Mouse (Mus musculus) kidney, embryonic 16.5 days (tissue): ENCODE results near the gene Itpa. TPM values are rescaled to one million over a fixed set of nuclear protein-coding genes. Genes with fewer than 3 reads are reported as not detected.
A peak's percentile ranks its signal among the peaks of the same experiment; 100 is the strongest.

Experiments
- ATAC-seq: fragments of 200-750 bp; cut with Nextera tagmentation; 2 replicates; pipeline ENCODE4 v1.8.0; 2017; ENCODE audit warnings: moderate TSS enrichment; ENCODE audit not compliant: low FRiP score, low TSS enrichment
- H3K27ac ChIP-seq: fragments of 300-500 bp; sonication (generic); 2 replicates; pipeline ENCODE4 v1.5.1; 2014; ENCODE audit warnings: low read length
- H3K27me3 ChIP-seq: fragments of 300-500 bp; sonication (generic); 2 replicates; pipeline ENCODE4 v1.6.1; 2014; ENCODE audit warnings: low read length, control low read depth, mixed read lengths; ENCODE audit not compliant: insufficient read depth
- H3K36me3 ChIP-seq: fragments of 300-500 bp; sonication (generic); 2 replicates; pipeline ENCODE4 v1.6.1; 2014; ENCODE audit warnings: low read length, control low read depth, mixed read lengths; ENCODE audit not compliant: insufficient read depth
- H3K4me1 ChIP-seq: fragments of 300-500 bp; sonication (generic); 2 replicates; pipeline ENCODE4 v1.6.1; 2014; ENCODE audit warnings: low read length, control low read depth, mixed read lengths; ENCODE audit not compliant: insufficient read depth
- H3K4me2 ChIP-seq: fragments of 300-500 bp; sonication (generic); replicated peaks from 2 replicates; pipeline ENCODE4 v1.6.1; 2014; ENCODE audit warnings: low read depth, low read length
- H3K4me3 ChIP-seq: fragments of 300-500 bp; sonication (generic); 2 replicates; pipeline ENCODE4 v1.5.1; 2014; ENCODE audit warnings: mild to moderate bottlenecking, low read length
- H3K9ac ChIP-seq: fragments of 300-500 bp; sonication (generic); replicated peaks from 2 replicates; pipeline ENCODE4 v1.6.1; 2014; ENCODE audit warnings: low read length
- H3K9me3 ChIP-seq: fragments of 300-500 bp; sonication (generic); 2 replicates; pipeline ENCODE4 v1.6.1; 2016; ENCODE audit warnings: low read length, control low read depth
- WGBS: fragments of 180-500 bp; shearing (Covaris S2); extraction: QIAGEN DNeasy Blood & Tissue Kit; methylation state at CpG from one replicate; pipeline ENCODE4 v1.1.7; 2014; 5-methylcytosine and 5-hydroxymethylcytosine counted together
- polyA plus RNA-seq: library from polyadenylated mRNA; unstranded; fragments of >200 nt; fragmentation: Nextera tagmentation; extraction: Ambion mirVana; gene quantifications from 2 replicates; pipeline ENCODE4 v1.2.1, GENCODE M21; 2015

Itpa gene
- polyA plus RNA-seq, 1 experiment from 2014 or later = 108 TPM

DNA sequence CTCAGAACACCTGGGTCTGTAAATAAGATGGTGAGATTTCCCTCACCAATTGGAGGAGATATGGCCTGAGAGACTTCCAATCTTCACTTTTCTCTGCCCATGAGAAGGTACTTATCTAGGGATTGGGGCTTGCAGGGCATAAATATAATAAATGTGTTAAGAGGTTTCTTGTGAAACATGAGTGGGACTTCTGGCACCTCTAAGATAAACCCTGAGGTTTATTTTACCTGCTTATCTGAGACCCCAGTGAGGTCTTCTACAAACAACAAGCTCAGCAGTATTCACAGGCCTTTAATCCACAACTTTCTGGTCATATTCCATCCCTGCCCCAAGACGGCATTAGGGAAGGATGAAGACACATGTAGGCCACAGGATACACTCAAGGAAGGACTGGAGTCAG lies 13.7 kb upstream of the Itpa start:
- Histone ChIP-seq H3K9me3 (no peaks in the 10 kb centered on the region), H3K27ac (no peak overlapping the region), H3K9ac (no peak overlapping the region), H3K27me3 (no peaks in the 10 kb centered on the region), H3K4me3 (no peak overlapping the region), H3K4me2 (no peak overlapping the region), H3K36me3 (peaks cover 54% of the 10 kb centered on the region), H3K4me1 (no peaks in the 10 kb centered on the region)
- ATAC-seq = no peak
- 81% methylated on average over 1 of the region's 1 CpGs for WGBS

GRCm38 (mm10) chr2:130655660-130656339 lies 11.6 kb upstream of the Itpa start:
- Histone ChIP-seq H3K27ac (no peak overlapping the region), H3K4me1 (no peaks in the 10 kb centered on the region), H3K9ac (no peak overlapping the region), H3K27me3 (no peaks in the 10 kb centered on the region), H3K9me3 (no peaks in the 10 kb centered on the region), H3K4me2 (no peak overlapping the region), H3K4me3 (no peak overlapping the region), H3K36me3 (peaks cover 59% of the 10 kb centered on the region)
- WGBS = 93% methylated on average over 6 of the region's 6 CpGs
- ATAC-seq = no peak

DNA sequence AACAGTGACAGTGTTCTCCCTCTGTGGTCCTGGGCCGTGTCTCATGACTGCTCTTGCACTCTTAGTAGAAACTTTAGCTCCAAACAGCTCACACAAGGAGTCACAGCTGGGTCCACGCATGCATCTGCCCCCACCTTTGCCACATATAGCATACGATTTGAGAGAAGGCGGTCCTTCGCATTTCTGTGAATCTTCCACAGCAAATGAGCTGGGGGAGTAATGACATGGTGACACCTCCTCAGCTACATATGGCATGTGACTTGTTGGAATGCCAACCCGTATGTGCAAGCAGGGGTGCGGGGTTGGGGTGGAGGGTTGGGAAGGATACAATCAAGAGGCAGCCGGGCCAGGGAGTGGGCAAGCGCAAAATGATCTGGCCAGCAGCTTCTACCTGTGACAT lies 10.9 kb upstream of the Itpa start:
- Histone ChIP-seq H3K9ac (no peak overlapping the region), H3K27me3 (no peaks in the 10 kb centered on the region), H3K27ac (no peak overlapping the region), H3K4me2 (no peak overlapping the region), H3K9me3 (no peaks in the 10 kb centered on the region), H3K4me3 (no peak overlapping the region), H3K4me1 (no peaks in the 10 kb centered on the region), H3K36me3 (peaks cover 66% of the 10 kb centered on the region)
- ATAC-seq = no peak
- 90% methylated on average over 9 of the region's 9 CpGs for WGBS

- Histone ChIP-seq H3K9me3 (no peaks in the 10 kb centered on the region), H3K9ac (no peak overlapping the region), H3K4me1 (no peaks in the 10 kb centered on the region), H3K4me3 (no peak overlapping the region), H3K4me2 (no peak overlapping the region), H3K27ac (no peak overlapping the region), H3K27me3 (no peaks in the 10 kb centered on the region), H3K36me3 (peaks cover 67% of the 10 kb centered on the region)
- ATAC-seq = no peak
- WGBS = 86% methylated on average over 6 of the region's 6 CpGs
Observed at GRCm38 (mm10) chr2:130657541-130657940, 9.9 kb upstream of the Itpa start.

- ATAC-seq = no peak
- H3K36me3 ChIP-seq = peaks cover 63% of the 10 kb centered on the region
- no peak overlapping the region for H3K4me3 ChIP-seq
- no peak overlapping the region for H3K9ac ChIP-seq
- H3K27me3 ChIP-seq = no peaks in the 10 kb centered on the region
- no peak overlapping the region for H3K27ac ChIP-seq
- H3K4me2 ChIP-seq = no peak overlapping the region
- H3K9me3 ChIP-seq = no peaks in the 10 kb centered on the region
- H3K4me1 ChIP-seq = peaks cover 5% of the 10 kb centered on the region
- WGBS = 93% methylated on average over 10 of the region's 10 CpGs
Observed at GRCm38 (mm10) chr2:130658530-130658929, 8.9 kb upstream of the Itpa start.

DNA sequence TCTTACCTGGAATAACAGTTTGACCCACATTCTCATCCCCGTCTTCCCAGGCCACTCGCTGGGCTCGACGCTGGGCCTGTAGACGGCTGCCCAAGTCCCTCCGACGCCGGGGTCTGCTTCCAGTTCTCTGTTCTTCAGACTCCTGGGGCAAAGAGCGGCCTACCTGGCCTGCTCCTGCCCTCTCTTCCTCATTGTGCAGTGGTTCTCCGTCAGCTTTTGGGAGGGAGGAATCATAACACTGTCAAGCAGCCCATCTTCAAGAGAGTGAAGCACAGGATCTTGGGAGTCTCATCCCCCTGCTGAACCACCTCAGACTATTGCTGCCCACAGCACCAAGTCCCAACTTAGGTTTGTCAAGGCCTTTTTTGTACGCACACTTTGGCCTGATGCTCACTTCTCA lies 4.1 kb upstream of the Itpa start:
- Histone ChIP-seq H3K9ac (peak overlapping the region; percentile 92), H3K27me3 (no peaks in the 10 kb centered on the region), H3K9me3 (no peaks in the 10 kb centered on the region), H3K4me3 (peak overlapping the region; percentile 72), H3K36me3 (peaks cover 25% of the 10 kb centered on the region), H3K4me2 (peak overlapping the region; percentile 65), H3K27ac (no peak overlapping the region), H3K4me1 (peaks cover 17% of the 10 kb centered on the region)
- no peak for ATAC-seq
- 80% methylated on average over 11 of the region's 11 CpGs for WGBS

DNA sequence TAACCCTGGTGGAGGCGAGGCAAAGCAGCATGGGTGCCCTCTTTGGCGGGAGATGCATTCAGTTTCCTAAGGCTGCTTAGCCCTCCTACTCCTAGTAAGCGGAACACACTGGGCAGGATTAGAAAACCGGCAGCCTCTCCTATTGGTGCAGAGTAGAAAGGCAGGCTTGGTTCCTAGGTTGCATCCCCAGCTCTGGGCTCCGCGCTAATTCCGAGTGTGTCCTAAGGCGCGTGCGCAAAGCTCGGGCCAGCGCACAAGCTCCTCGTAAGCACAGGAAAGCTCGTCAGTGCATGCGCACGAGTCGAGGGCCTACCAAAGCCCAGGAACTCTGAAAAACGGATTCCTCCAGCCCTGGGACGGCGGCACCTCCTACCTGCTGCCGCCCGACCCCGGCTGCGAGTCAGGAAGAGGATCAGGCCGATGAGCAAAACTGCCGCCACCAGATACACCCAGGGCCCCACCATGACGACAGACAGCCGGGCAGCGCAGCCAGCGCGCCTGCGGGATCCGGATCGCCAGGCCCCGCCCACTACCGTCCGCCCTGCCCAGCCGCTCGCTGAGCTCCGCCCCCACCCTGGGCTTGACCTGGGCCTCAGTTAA lies 3.2 kb upstream of the Itpa start, which contains the start of gene Ddrgk1:
Ddrgk1 (minus strand) TSS at position 558 of the 600 bp plus-strand sequence.
- WGBS = 0% methylated on average over 40 of the region's 40 CpGs
- H3K4me3 ChIP-seq = peak within 1 kb of the TSS; percentile 72
- H3K9me3 ChIP-seq = no peaks in the 10 kb centered on the region
- H3K36me3 ChIP-seq = peaks cover 16% of the 10 kb centered on the region; the same call in 1 of the 2 replicates
- H3K4me1 ChIP-seq = peaks cover 19% of the 10 kb centered on the region
- H3K9ac ChIP-seq = peak within 1 kb of the TSS; percentile 92
- peak within 1 kb of the TSS; percentile 65 for H3K4me2 ChIP-seq
- peak; percentile 98 for ATAC-seq
- no peaks in the 10 kb centered on the region for H3K27me3 ChIP-seq
- H3K27ac ChIP-seq = peak within 1 kb of the TSS; percentile 99

- Histone ChIP-seq H3K36me3 (peaks cover 78% of the 10 kb centered on the region), H3K4me2 (no peak overlapping the region), H3K27ac (no peak overlapping the region), H3K9me3 (no peaks in the 10 kb centered on the region), H3K4me1 (no peaks in the 10 kb centered on the region), H3K9ac (no peak overlapping the region), H3K4me3 (no peak overlapping the region), H3K27me3 (no peaks in the 10 kb centered on the region)
- 46% methylated on average over 10 of the region's 10 CpGs for WGBS
- ATAC-seq = no peak
Observed at GRCm38 (mm10) chr2:130677211-130677610, 9.8 kb downstream of the Itpa start.

DNA sequence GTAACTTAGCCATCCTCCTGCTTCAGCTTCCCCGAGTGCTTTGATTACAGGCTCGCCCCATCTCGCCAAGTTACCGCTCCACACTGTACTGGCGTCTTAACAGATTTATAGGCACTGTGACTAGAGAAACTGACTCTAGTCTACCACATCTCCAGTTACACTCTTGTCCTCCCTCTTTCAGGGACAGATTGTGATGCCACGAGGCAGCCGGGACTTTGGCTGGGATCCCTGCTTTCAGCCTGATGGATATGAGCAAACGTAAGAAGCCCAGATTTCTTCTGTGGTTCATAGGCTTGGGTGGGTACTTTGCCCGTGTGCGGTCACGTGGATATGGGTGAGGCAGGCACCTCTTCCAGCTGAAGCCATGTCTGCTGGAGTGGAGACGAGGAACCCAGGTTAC lies 11.7 kb downstream of the Itpa start:
- Histone ChIP-seq H3K4me3 (no peak overlapping the region), H3K9me3 (no peaks in the 10 kb centered on the region), H3K4me1 (no peaks in the 10 kb centered on the region), H3K27me3 (no peaks in the 10 kb centered on the region), H3K9ac (no peak overlapping the region), H3K4me2 (no peak overlapping the region), H3K27ac (no peak overlapping the region), H3K36me3 (peaks cover 72% of the 10 kb centered on the region)
- no peak for ATAC-seq
- WGBS = 64% methylated on average over 12 of the region's 12 CpGs

DNA sequence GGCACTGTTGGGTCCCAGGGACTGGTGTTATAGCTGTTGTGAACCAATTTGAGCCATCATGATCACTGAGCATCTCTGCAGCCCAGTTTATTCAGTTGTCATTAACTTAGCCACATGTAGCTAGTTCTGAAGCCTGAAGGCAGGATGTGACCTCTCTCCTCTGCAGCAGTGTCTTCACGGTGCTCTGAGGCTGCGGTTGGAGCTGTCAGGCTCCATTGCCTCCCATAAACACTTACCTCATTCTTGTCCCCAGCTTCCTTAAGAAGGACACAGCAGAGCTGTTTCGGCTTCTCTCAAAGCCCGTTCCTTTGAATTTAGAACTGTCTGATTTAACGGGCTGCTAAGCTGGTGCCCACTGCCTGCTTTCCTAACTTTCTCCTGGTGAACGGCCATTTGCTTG lies 12.5 kb downstream of the Itpa start:
- Histone ChIP-seq H3K27ac (0 out of 2 replicates have a peak overlapping the region, but pooled peaks have one; percentile 31), H3K36me3 (peaks cover 71% of the 10 kb centered on the region)
- WGBS = 50% methylated on average over 6 of the region's 6 CpGs

More for the DNA sequence above, 12.5 kb downstream of the Itpa start:
- H3K9me3 ChIP-seq = no peaks in the 10 kb centered on the region
- no peaks in the 10 kb centered on the region for H3K27me3 ChIP-seq
- no peak overlapping the region for H3K4me3 ChIP-seq
- no peak overlapping the region for H3K9ac ChIP-seq
- peak; percentile 40; the same call in 1 of the 2 replicates for ATAC-seq
- H3K4me1 ChIP-seq = no peaks in the 10 kb centered on the region
- H3K4me2 ChIP-seq = no peak overlapping the region
